Comparison of ENCODE assay signal across 1 mouse cellular context in the genomic region with DNA sequence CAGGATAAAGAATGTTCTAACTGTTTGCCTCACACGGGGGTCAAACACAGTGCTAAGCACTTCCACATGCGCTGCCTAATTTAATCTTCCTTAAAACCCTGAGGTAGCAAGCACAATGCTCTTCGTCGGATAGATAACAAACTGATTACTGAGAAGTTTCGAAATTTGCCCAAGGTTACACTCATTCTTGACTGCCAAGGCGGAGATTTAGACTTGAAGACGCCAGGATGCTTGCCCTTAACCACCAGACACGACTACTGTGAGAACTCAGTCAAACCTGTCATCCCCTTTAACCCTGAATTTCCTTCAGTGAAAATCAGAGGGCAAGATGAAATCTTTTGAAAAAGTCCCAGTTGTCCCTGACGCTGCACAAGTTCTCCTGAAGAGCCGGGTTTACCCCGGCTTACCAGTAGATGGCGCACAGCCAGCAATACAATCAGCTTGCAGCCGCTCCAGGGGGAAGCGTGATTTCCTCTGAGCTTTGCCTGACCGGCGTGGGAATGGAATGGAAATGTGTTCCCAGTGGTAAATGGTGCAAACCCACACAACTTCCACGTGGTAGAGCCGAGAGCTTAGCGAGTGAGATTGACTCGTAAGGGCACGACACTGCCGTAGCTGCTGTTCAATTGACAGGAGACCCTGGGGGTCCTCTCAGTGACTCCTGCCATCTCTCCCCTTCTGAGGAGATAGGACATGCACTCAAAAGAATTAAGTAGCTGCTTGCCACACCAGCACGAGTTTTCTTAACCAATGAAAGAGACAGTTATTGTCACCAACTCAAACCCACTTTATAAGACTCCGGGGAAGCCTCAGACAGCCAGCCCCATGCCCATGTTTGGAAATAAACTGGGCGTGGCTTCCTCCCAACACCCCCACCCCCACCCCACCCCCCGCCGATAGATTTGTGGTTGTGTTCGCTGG.
TF ChIP-seq lines count a peak whose summit lies in the region.

No protein-coding gene starts in this region.

TF ChIP-seq in CH12.LX, 34 proteins besides CTCF, POLR2A, EP300 and RAD21:
- TF ChIP-seq PAX5 (IDR thresholded peaks at IDR 0.05; ENCODE audit: low read length) = no peak
- TF ChIP-seq MEF2A (IDR thresholded peaks at IDR 0.05; ENCODE audit: borderline replicate concordance, low read depth, low read length) = no peak
- TF ChIP-seq ZC3H11A (IDR thresholded peaks at IDR 0.05; ENCODE audit: low read depth, low read length) = no peak
- TF ChIP-seq NRF1 (IDR thresholded peaks at IDR 0.05; ENCODE audit: low read depth, low read length) = no peak
- no peak for TF ChIP-seq ELF1 (IDR thresholded peaks at IDR 0.05; ENCODE audit: low read depth, low read length)
- TF ChIP-seq MYC (IDR thresholded peaks at IDR 0.05; ENCODE audit: low read depth, low read length) = no peak
- TF ChIP-seq ZKSCAN1 (IDR thresholded peaks at IDR 0.05; ENCODE audit: borderline replicate concordance, low read depth, low read length) = no peak
- TF ChIP-seq MAX (IDR thresholded peaks at IDR 0.05; ENCODE audit: low read length) = no peak
- no peak for TF ChIP-seq RCOR1 (conservative IDR thresholded peaks at IDR 0.05; ENCODE audit: low read depth, low read length)
- TF ChIP-seq IRF4 (IDR thresholded peaks at IDR 0.05; ENCODE audit: low read depth, low read length) = peak; percentile 28; the same call in 1 of the 2 replicates
- TF ChIP-seq USF2 (conservative IDR thresholded peaks at IDR 0.05; ENCODE audit: low read depth, low read length) = no peak
- TF ChIP-seq ETS1 (conservative IDR thresholded peaks at IDR 0.05; ENCODE audit: low read depth, low read length) = no peak
- no peak for TF ChIP-seq GABPA (IDR thresholded peaks at IDR 0.05; ENCODE audit: insufficient replicate concordance, low read depth, low read length)
- no peak for TF ChIP-seq NELFE (IDR thresholded peaks at IDR 0.05; ENCODE audit: low read depth, low read length)
- no peak for TF ChIP-seq TCF12 (IDR thresholded peaks at IDR 0.05; ENCODE audit: low read depth, low read length)
- no peak for TF ChIP-seq MAZ (IDR thresholded peaks at IDR 0.05; ENCODE audit: low read depth, low read length)
- TF ChIP-seq MAFK (IDR thresholded peaks at IDR 0.05; ENCODE audit: insufficient replicate concordance, low read length) = no peak
- peak; percentile 65; the same call in 1 of the 2 replicates for TF ChIP-seq MXI1 (IDR thresholded peaks at IDR 0.05; ENCODE audit: low read depth, low read length)
- TF ChIP-seq BHLHE40 (IDR thresholded peaks at IDR 0.05; ENCODE audit: low read depth, low read length) = peak; percentile 29; the same call in 1 of the 2 replicates
- no peak for TF ChIP-seq HCFC1 (IDR thresholded peaks at IDR 0.05; ENCODE audit: low read depth, low read length)
- TF ChIP-seq TBP (conservative IDR thresholded peaks at IDR 0.05; ENCODE audit: low read depth, low read length) = no peak
- no peak for TF ChIP-seq USF1 (IDR thresholded peaks at IDR 0.05; ENCODE audit: low read depth, low read length)
- TF ChIP-seq KAT2A (IDR thresholded peaks at IDR 0.05; ENCODE audit: insufficient replicate concordance, low read length) = no peak
- TF ChIP-seq SIN3A (IDR thresholded peaks at IDR 0.05; ENCODE audit: low read length) = peak; percentile 35; the same call in 1 of the 2 replicates
- no peak for TF ChIP-seq POLR2AphosphoS2 (IDR thresholded peaks at IDR 0.05; ENCODE audit: low read depth, low read length)
- no peak for TF ChIP-seq CHD2 (IDR thresholded peaks at IDR 0.05; ENCODE audit: low read length)
- no peak for TF ChIP-seq ZMIZ1 (IDR thresholded peaks at IDR 0.05; ENCODE audit: low read depth, low read length)
- no peak; the same call in 1 of the 2 replicates for TF ChIP-seq JUND (conservative IDR thresholded peaks at IDR 0.05; ENCODE audit: low read depth, low read length)
- TF ChIP-seq SMC3 (IDR thresholded peaks at IDR 0.05; ENCODE audit: low read depth, low read length) = peak; percentile 67
- no peak for TF ChIP-seq JUN (IDR thresholded peaks at IDR 0.05; ENCODE audit: insufficient read depth, low read depth, low read length)
- no peak for TF ChIP-seq UBTF (IDR thresholded peaks at IDR 0.05; ENCODE audit: low read depth, low read length)
- no peak for TF ChIP-seq CHD1 (IDR thresholded peaks at IDR 0.05; ENCODE audit: low read depth, low read length)
- TF ChIP-seq E2F4 (IDR thresholded peaks at IDR 0.05; ENCODE audit: insufficient replicate concordance, low read depth, low read length) = no peak
- no peak for TF ChIP-seq ZNF384 (IDR thresholded peaks at IDR 0.05; ENCODE audit: low read depth, low read length)
